Mouse (Mus musculus) heart, postnatal 0 days (tissue): ENCODE data around the gene Igflr1. TPM values are rescaled to one million over a fixed set of nuclear protein-coding genes. Genes with fewer than 3 reads are reported as not detected.

Experiments used
- ATAC-seq: fragments of 200-750 bp; cut with Nextera tagmentation; 2 replicates; pipeline ENCODE4 v1.8.0; 2017; ENCODE audit warnings: low read depth, moderate number of reproducible peaks, moderate library complexity; ENCODE audit not compliant: insufficient read depth
- DNase-seq: peaks from one replicate; pipeline ENCODE4 v3.0.0-alpha.2; 2016; ENCODE audit warnings: low spot score
- H3K27ac ChIP-seq: fragments of 300-500 bp; sonication (generic); 2 replicates; pipeline ENCODE4 v1.5.1; 2014; ENCODE audit warnings: low read depth, mild to moderate bottlenecking
- H3K27me3 ChIP-seq: fragments of 300-500 bp; sonication (generic); 2 replicates; pipeline ENCODE4 v1.6.1; 2014; ENCODE audit warnings: low read length, mixed read lengths; ENCODE audit not compliant: control insufficient read depth, insufficient read depth
- H3K36me3 ChIP-seq: fragments of 300-500 bp; sonication (generic); replicated peaks from 2 replicates; pipeline ENCODE4 v1.6.1; 2014; ENCODE audit warnings: low read length, mixed read lengths; ENCODE audit not compliant: control insufficient read depth, insufficient read depth
- H3K4me1 ChIP-seq: fragments of 300-500 bp; sonication (generic); 2 replicates; pipeline ENCODE4 v1.6.1; 2014; ENCODE audit warnings: antibody characterized with exemption; ENCODE audit not compliant: control insufficient read depth, insufficient read depth
- H3K4me2 ChIP-seq: fragments of 300-500 bp; sonication (generic); 2 replicates; pipeline ENCODE4 v1.6.1; 2014; ENCODE audit warnings: low read depth, mild to moderate bottlenecking, low read length, moderate library complexity
- H3K4me3 ChIP-seq: fragments of 300-500 bp; sonication (generic); 2 replicates; pipeline ENCODE4 v1.5.1; 2014; ENCODE audit warnings: low read depth, low read length
- H3K9ac ChIP-seq: fragments of 300-500 bp; sonication (generic); replicated peaks from 2 replicates; pipeline ENCODE4 v1.6.1; 2014; ENCODE audit warnings: low read depth, low read length, mixed read lengths
- H3K9me3 ChIP-seq: fragments of 300-500 bp; sonication (generic); replicated peaks from 2 replicates; pipeline ENCODE4 v1.6.1; 2016; ENCODE audit warnings: low read length; ENCODE audit not compliant: control insufficient read depth
- CTCF ChIP-seq: IDR thresholded peaks from 2 replicates; pipeline ENCODE4 v1.5.1; 2016; ENCODE audit warnings: antibody characterized with exemption, control low read depth, low read depth
- EP300 ChIP-seq: IDR thresholded peaks from 2 replicates; pipeline ENCODE4 v1.6.1; 2016; ENCODE audit warnings: antibody characterized with exemption, low read depth
- WGBS: fragments of 180-500 bp; shearing (Covaris S2); extraction: QIAGEN DNeasy Blood & Tissue Kit; methylation state at CpG from one replicate; pipeline ENCODE4 v1.1.7; 2014; 5-methylcytosine and 5-hydroxymethylcytosine counted together
- polyA plus RNA-seq: library from polyadenylated mRNA; unstranded; fragments of >200 nt; fragmentation: Nextera tagmentation; extraction: Ambion mirVana; gene quantifications from 2 replicates; pipeline ENCODE4 v1.2.1, GENCODE M21; 2015
- total RNA-seq: library from RNA; depleted of rRNA; stranded (reverse); fragments of >200 nt; gene quantifications from 2 replicates; pipeline ENCODE4 v1.2.3, GENCODE M21; 2014; ENCODE audit warnings: low replicate concordance; rRNA removed

The Igflr1 gene
- total RNA-seq (0.54 and 3.3 TPM in 2 replicates), polyA plus RNA-seq (0.94 and 1.9 TPM in 2 replicates)

GRCm38 (mm10) chr7:30564970-30565571, at the start of gene Igflr1:
Gene Igflr1, plus strand, starts transcription at chr7:30565427.
- DNase-seq, result no peak
- 87% methylated on average over 12 of the region's 12 CpGs for WGBS
- Histone ChIP-seq H3K4me1 (peaks cover 7% of the 10 kb centered on the region; the same call in 1 of the 2 replicates), H3K4me2 (no peak within 1 kb of the TSS), H3K4me3 (no peak within 1 kb of the TSS), H3K36me3 (peaks cover 60% of the 10 kb centered on the region), H3K27ac (no peak within 1 kb of the TSS), H3K9me3 (no peaks in the 10 kb centered on the region), H3K9ac (no peak within 1 kb of the TSS), H3K27me3 (no peaks in the 10 kb centered on the region)
- no peak for ATAC-seq
- no peak for TF ChIP-seq EP300
- no peak for TF ChIP-seq CTCF

DNA sequence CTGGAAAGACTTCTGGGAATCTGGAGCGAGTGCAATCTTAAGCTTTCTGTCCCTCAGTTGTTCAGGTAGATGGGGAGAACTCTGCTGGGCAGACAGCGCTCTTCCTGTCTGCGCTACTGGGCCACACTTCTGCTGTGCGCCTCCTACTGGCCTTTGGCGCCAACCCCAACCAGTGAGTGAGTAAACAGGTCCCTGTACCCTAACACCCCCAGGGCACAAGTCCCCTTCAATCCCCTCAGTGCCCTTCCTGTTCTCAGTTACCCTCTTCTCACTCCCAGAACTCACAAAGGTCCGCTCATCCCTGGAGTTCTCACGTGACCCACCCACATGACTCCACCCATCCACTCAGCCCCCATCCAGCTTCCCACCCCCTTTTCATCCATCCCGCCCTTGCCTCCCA, 46.9 kb upstream of the Igflr1 start:
- ATAC-seq (no peak), DNase-seq (no peak)
- Histone ChIP-seq H3K4me3 (no peak overlapping the region), H3K27ac (no peak overlapping the region), H3K4me1 (no peaks in the 10 kb centered on the region), H3K4me2 (no peak overlapping the region), H3K9me3 (no peaks in the 10 kb centered on the region), H3K9ac (no peak overlapping the region), H3K27me3 (no peaks in the 10 kb centered on the region), H3K36me3 (peaks cover under 1% of the 10 kb centered on the region; the same call in 1 of the 2 replicates)
- TF ChIP-seq EP300 (no peak), CTCF (no peak)
- 31% methylated on average over 8 of the region's 8 CpGs for WGBS

GRCm38 (mm10) chr7:30520396-30520795, 44.8 kb upstream of the Igflr1 start:
- Histone ChIP-seq H3K9me3 (no peaks in the 10 kb centered on the region), H3K4me3 (no peak overlapping the region), H3K4me2 (no peak overlapping the region), H3K36me3 (peaks cover 12% of the 10 kb centered on the region), H3K27ac (no peak overlapping the region), H3K4me1 (no peaks in the 10 kb centered on the region), H3K9ac (no peak overlapping the region), H3K27me3 (no peaks in the 10 kb centered on the region)
- 78% methylated on average over 4 of the region's 4 CpGs for WGBS
- TF ChIP-seq CTCF, result no peak
- DNase-seq (no peak), ATAC-seq (no peak)

GRCm38 (mm10) chr7:30520856-30521255, 44.4 kb upstream of the Igflr1 start:
- Histone ChIP-seq H3K36me3 (peaks cover 13% of the 10 kb centered on the region), H3K4me3 (no peak overlapping the region), H3K27me3 (no peaks in the 10 kb centered on the region), H3K27ac (no peak overlapping the region), H3K4me1 (no peaks in the 10 kb centered on the region), H3K9ac (no peak overlapping the region), H3K9me3 (no peaks in the 10 kb centered on the region), H3K4me2 (no peak overlapping the region)
- no peak for ATAC-seq
- no peak for DNase-seq
- TF ChIP-seq EP300 (no peak), CTCF (no peak)
- 82% methylated on average over 5 of the region's 5 CpGs for WGBS

GRCm38 (mm10) chr7:30522871-30523270, 42.4 kb upstream of the Igflr1 start:
- no peak for ATAC-seq
- WGBS, result 87% methylated on average over 10 of the region's 10 CpGs
- TF ChIP-seq CTCF (no peak), EP300 (no peak)

DNA sequence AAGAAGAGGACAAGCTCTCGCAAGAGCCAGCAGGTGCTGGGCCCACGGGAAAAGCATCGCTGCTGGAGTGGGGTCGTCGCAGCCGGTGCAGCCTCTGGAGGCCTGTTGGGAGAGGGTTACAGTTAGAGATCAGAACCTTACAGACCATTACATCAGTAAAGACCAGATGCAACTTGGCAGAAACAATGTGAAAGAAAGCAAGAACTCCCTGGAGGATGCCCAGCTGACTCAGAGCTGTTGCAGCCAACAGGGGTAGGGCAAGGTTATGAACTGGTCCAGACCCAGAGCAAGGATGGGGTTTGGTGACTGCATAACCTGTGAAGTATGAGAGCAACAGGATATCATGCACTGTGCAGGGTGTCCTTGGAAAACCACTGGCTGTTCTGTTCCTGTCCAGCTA, 40.7 kb upstream of the Igflr1 start:
- H3K9ac ChIP-seq, result no peak overlapping the region
- H3K36me3 ChIP-seq, result peaks cover 47% of the 10 kb centered on the region

More at GRCm38 (mm10) chr7:30522871-30523270, 42.4 kb upstream of the Igflr1 start:
- H3K4me1 ChIP-seq, result no peaks in the 10 kb centered on the region
- H3K9me3 ChIP-seq, result no peaks in the 10 kb centered on the region
- H3K36me3 ChIP-seq, result peaks cover 31% of the 10 kb centered on the region
- H3K27me3 ChIP-seq, result no peaks in the 10 kb centered on the region
- H3K4me2 ChIP-seq, result no peak overlapping the region
- no peak overlapping the region for H3K27ac ChIP-seq
- H3K4me3 ChIP-seq, result no peak overlapping the region
- no peak overlapping the region for H3K9ac ChIP-seq
- no peak for DNase-seq

More for the DNA sequence above, 40.7 kb upstream of the Igflr1 start:
- Histone ChIP-seq H3K27ac (no peak overlapping the region), H3K9me3 (no peaks in the 10 kb centered on the region), H3K4me1 (no peaks in the 10 kb centered on the region), H3K4me2 (no peak overlapping the region), H3K4me3 (no peak overlapping the region), H3K27me3 (no peaks in the 10 kb centered on the region)
- ATAC-seq, result no peak
- no peak for DNase-seq
- 75% methylated on average over 6 of the region's 6 CpGs for WGBS
- TF ChIP-seq EP300 (no peak), CTCF (no peak)
